Mouse (Mus musculus) kidney, adult 2 months (tissue): ENCODE results near the gene Npm1. TPM values are rescaled to one million over a fixed set of nuclear protein-coding genes. Genes with fewer than 3 reads are reported as not detected.

ENCODE experiments used
- DNase-seq: peaks from one replicate; pipeline ENCODE4 v3.0.0; 2021
- H3K27ac ChIP-seq: fragments of 200-500 bp; 2 replicates; pipeline ENCODE4 v1.5.1; 2012; ENCODE audit warnings: low read depth, low read length, control low read depth, inconsistent platforms; ENCODE audit not compliant: insufficient read depth
- H3K27me3 ChIP-seq: fragments of 200-500 bp; replicated peaks from 2 replicates; pipeline ENCODE4 v1.6.1; 2012; ENCODE audit warnings: mild to moderate bottlenecking, moderate library complexity, low read length, inconsistent platforms; ENCODE audit not compliant: control insufficient read depth, insufficient read depth
- H3K36me3 ChIP-seq: fragments of 200-500 bp; 2 replicates; pipeline ENCODE4 v1.6.1; 2012; ENCODE audit warnings: mild to moderate bottlenecking, moderate library complexity, low read length, inconsistent platforms; ENCODE audit not compliant: control insufficient read depth, insufficient read depth
- H3K4me1 ChIP-seq: fragments of 200-500 bp; 2 replicates; pipeline ENCODE4 v1.6.1; 2011; ENCODE audit warnings: low read length; ENCODE audit not compliant: control insufficient read depth, insufficient read depth
- H3K4me3 ChIP-seq: fragments of 200-500 bp; 2 replicates; pipeline ENCODE4 v1.5.1; 2011; ENCODE audit warnings: mild to moderate bottlenecking, low read depth, low read length, control low read depth; ENCODE audit not compliant: insufficient read depth
- CTCF ChIP-seq: fragments of 200-500 bp; conservative IDR thresholded peaks from 2 replicates; pipeline ENCODE4 v1.5.1; 2011; ENCODE audit warnings: low read depth, mild to moderate bottlenecking, control low read depth, low read length, moderate library complexity, mixed read lengths; ENCODE audit not compliant: insufficient read depth, insufficient read length
- POLR2A ChIP-seq: fragments of 200-500 bp; IDR thresholded peaks from one replicate; pipeline ENCODE4 v1.6.1; 2011; ENCODE audit warnings: low read depth, low read length, control low read depth
- WGBS: fragments of 180-500 bp; shearing (Covaris S2); methylation state at CpG from one replicate; pipeline ENCODE4 v1.1.7; 2018; 5-methylcytosine and 5-hydroxymethylcytosine counted together
- polyA plus RNA-seq: library from polyadenylated mRNA; depleted of rRNA; stranded (reverse); fragments of >200 nt; gene quantifications from 2 replicates; pipeline ENCODE4 v1.2.3, GENCODE M21; 2012; rRNA removed

Npm1 gene
- 77.9 and 98.2 TPM in 2 replicates for polyA plus RNA-seq

DNA sequence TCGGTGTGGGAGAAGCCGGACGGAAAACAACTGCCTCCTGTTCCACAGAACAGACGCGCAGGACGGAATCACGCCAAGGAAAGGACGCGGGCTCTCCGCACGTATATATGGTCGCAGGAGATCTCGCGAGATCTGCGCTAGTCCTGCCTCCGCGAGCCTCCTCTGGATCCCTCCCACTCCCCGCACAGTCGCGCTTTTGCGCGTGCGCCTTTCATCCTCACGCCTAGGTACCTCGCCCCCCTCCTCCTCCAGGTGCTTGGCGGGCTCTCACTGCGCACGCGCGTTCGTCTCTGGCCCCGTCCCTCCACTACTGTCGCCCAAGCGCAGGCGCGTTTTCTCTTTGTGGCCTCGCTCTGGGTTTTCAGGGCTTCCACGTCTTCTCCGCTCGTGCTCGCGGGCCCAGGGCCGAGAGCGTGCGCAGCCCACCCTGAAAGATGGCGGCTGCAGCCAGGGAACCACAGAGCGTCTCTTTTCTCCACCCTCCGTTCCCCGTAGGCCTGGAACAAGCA, at the start of gene Npm1:
Npm1 (minus strand) TSS at position 209 of the 509 bp plus-strand sequence.
- WGBS, result 3% methylated on average over 49 of the region's 49 CpGs
- Histone ChIP-seq H3K4me3 (peak within 1 kb of the TSS; percentile 61), H3K4me1 (peaks cover 3% of the 10 kb centered on the region; the same call in 1 of the 2 replicates), H3K27me3 (no peaks in the 10 kb centered on the region), H3K36me3 (no peaks in the 10 kb centered on the region; the same call in 1 of the 2 replicates), H3K27ac (peak within 1 kb of the TSS; percentile 72)
- peak; percentile 99 for DNase-seq
- peak; percentile 99 for TF ChIP-seq POLR2A
- TF ChIP-seq CTCF, result no peak

GRCm38 (mm10) chr11:33207411-33207810, 44.4 kb upstream of the Npm1 start:
- TF ChIP-seq POLR2A (no peak), CTCF (no peak)
- peaks cover 14% of the 10 kb centered on the region for H3K27me3 ChIP-seq
- no peak for DNase-seq
- no peak overlapping the region for H3K27ac ChIP-seq
- 93% methylated on average over 2 of the region's 2 CpGs for WGBS
- no peaks in the 10 kb centered on the region for H3K36me3 ChIP-seq
- no peak overlapping the region for H3K4me3 ChIP-seq
- H3K4me1 ChIP-seq, result no peaks in the 10 kb centered on the region

GRCm38 (mm10) chr11:33204966-33205365, 42.0 kb upstream of the Npm1 start:
- H3K27me3 ChIP-seq, result peaks cover 26% of the 10 kb centered on the region

GRCm38 (mm10) chr11:33204329-33204705, 41.3 kb upstream of the Npm1 start:
- no peaks in the 10 kb centered on the region for H3K4me1 ChIP-seq
- no peak overlapping the region for H3K4me3 ChIP-seq
- TF ChIP-seq POLR2A, result no peak
- no peak for TF ChIP-seq CTCF
- H3K27ac ChIP-seq, result no peak overlapping the region
- DNase-seq, result no peak
- peaks cover 26% of the 10 kb centered on the region for H3K27me3 ChIP-seq
- 5% methylated on average over 18 of the region's 18 CpGs for WGBS
- H3K36me3 ChIP-seq, result no peaks in the 10 kb centered on the region

More at GRCm38 (mm10) chr11:33204966-33205365, 42.0 kb upstream of the Npm1 start:
- WGBS, result 25% methylated on average over 3 of the region's 3 CpGs
- TF ChIP-seq POLR2A (no peak), CTCF (no peak)
- no peak overlapping the region for H3K4me3 ChIP-seq
- no peaks in the 10 kb centered on the region for H3K4me1 ChIP-seq
- H3K27ac ChIP-seq, result no peak overlapping the region
- H3K36me3 ChIP-seq, result no peaks in the 10 kb centered on the region
- no peak for DNase-seq

DNA sequence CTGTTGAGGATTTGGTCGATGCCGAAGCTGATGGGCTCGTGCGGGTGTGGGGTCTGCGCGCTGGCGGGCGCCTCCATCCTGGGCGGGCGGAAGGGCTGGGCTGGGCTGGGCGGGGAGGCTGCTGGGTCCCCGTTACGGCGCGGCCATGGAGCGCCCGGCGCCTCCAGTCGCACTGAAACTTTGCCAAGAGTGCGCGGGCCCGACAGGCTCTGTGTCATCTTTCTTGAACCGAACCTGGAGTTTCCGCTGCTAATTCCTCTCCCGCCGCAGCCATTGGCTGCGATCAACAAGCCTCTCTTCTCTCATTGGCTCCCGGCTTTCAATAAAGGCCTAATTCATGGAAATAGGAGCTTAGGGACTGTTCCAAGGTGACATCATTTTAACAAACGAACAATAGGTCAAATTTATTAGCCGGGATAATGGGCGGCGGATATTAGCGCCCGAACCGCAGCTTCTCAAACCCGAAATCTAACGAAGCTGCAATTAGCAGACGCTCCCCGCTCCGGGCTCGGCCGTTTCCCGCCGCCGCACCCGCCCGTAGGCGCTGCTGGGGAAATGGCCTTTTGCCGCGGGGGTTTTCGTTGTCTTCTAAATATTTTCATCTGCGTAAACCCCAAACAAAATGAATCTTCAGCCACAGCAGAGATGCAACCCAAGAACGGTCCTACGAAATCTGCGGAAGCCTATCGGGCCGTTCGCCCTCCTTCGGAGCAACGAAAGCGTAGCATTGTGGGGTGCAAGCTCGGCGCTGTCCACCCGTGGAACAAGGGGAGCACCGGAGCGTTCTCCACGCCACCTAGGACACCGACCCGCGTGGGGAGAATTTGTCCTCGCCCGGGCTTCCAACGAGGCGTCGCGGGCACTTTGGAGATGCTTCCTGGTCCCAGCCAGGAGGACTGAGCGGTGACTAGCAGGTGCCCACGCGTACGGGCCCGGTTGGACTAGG, 40.6 kb upstream of the Npm1 start, which contains the start of gene Tlx3:
Tlx3 (minus strand) TSS at position 207 of the 946 bp plus-strand sequence.
- Histone ChIP-seq H3K4me3 (no peak within 1 kb of the TSS), H3K4me1 (no peaks in the 10 kb centered on the region), H3K27ac (no peak within 1 kb of the TSS), H3K27me3 (peaks cover 30% of the 10 kb centered on the region), H3K36me3 (no peaks in the 10 kb centered on the region)
- TF ChIP-seq CTCF, result no peak
- TF ChIP-seq POLR2A, result no peak
- 3% methylated on average over 81 of the region's 81 CpGs for WGBS
- DNase-seq, result no peak

- Histone ChIP-seq H3K4me3 (no peak overlapping the region), H3K36me3 (no peaks in the 10 kb centered on the region), H3K27me3 (peaks cover 30% of the 10 kb centered on the region), H3K4me1 (no peaks in the 10 kb centered on the region), H3K27ac (no peak overlapping the region)
- WGBS, result 5% methylated on average over 46 of the region's 47 CpGs
- no peak for DNase-seq
- TF ChIP-seq CTCF, result no peak
- no peak for TF ChIP-seq POLR2A
Observed at GRCm38 (mm10) chr11:33202972-33203371, 40.0 kb upstream of the Npm1 start.

- DNase-seq, result no peak
- peaks cover 30% of the 10 kb centered on the region for H3K27me3 ChIP-seq
- WGBS, result 3% methylated on average over 37 of the region's 37 CpGs
- no peak overlapping the region for H3K4me3 ChIP-seq
- no peak for TF ChIP-seq POLR2A
- TF ChIP-seq CTCF, result no peak
- H3K4me1 ChIP-seq, result no peaks in the 10 kb centered on the region
- H3K27ac ChIP-seq, result no peak overlapping the region
- H3K36me3 ChIP-seq, result no peaks in the 10 kb centered on the region
Observed at GRCm38 (mm10) chr11:33202296-33202695, 39.3 kb upstream of the Npm1 start.
